Mouse (Mus musculus) heart, embryonic 15.5 days (tissue): ENCODE data around the gene Slc48a1. TPM values are rescaled to one million over a fixed set of nuclear protein-coding genes. Genes with fewer than 3 reads are reported as not detected.

Experiments used
- ATAC-seq: fragments of 200-750 bp; cut with Nextera tagmentation; replicated peaks from 2 replicates; pipeline ENCODE4 v1.8.0; 2017; ENCODE audit warnings: low read depth, moderate TSS enrichment; ENCODE audit not compliant: insufficient number of reproducible peaks, insufficient read depth, low FRiP score
- H3K27ac ChIP-seq: fragments of 300-500 bp; sonication (generic); 2 replicates; pipeline ENCODE4 v1.5.1; 2015; ENCODE audit warnings: mild to moderate bottlenecking, inconsistent platforms
- H3K27me3 ChIP-seq: fragments of 300-500 bp; sonication (generic); 2 replicates; pipeline ENCODE4 v1.6.1; 2015; ENCODE audit warnings: inconsistent platforms
- H3K36me3 ChIP-seq: fragments of 300-500 bp; sonication (generic); 2 replicates; pipeline ENCODE4 v1.6.1; 2015; ENCODE audit warnings: mild to moderate bottlenecking, inconsistent platforms
- H3K4me1 ChIP-seq: fragments of 300-500 bp; sonication (generic); replicated peaks from 2 replicates; pipeline ENCODE4 v1.6.1; 2015; ENCODE audit warnings: inconsistent platforms
- H3K4me2 ChIP-seq: fragments of 300-500 bp; sonication (generic); 2 replicates; pipeline ENCODE4 v1.6.1; 2015; ENCODE audit warnings: inconsistent platforms, mild to moderate bottlenecking, moderate library complexity
- H3K4me3 ChIP-seq: fragments of 300-500 bp; sonication (generic); 2 replicates; pipeline ENCODE4 v1.5.1; 2015; ENCODE audit warnings: mild to moderate bottlenecking, inconsistent platforms
- H3K9ac ChIP-seq: fragments of 300-500 bp; sonication (generic); 2 replicates; pipeline ENCODE4 v1.6.1; 2015; ENCODE audit warnings: mild to moderate bottlenecking, inconsistent platforms
- H3K9me3 ChIP-seq: fragments of 300-500 bp; sonication (generic); replicated peaks from 2 replicates; pipeline ENCODE4 v1.6.1; 2016; ENCODE audit warnings: inconsistent platforms
- WGBS: fragments of 180-500 bp; shearing (Covaris S2); methylation state at CpG from one replicate; pipeline ENCODE4 v1.1.7; 2015; ENCODE audit warnings: mixed read lengths; 5-methylcytosine and 5-hydroxymethylcytosine counted together
- polyA plus RNA-seq: library from polyadenylated mRNA; unstranded; fragments of >200 nt; fragmentation: Nextera tagmentation; extraction: Ambion mirVana; gene quantifications from 2 replicates; pipeline ENCODE4 v1.2.1, GENCODE M21; 2015

Gene Slc48a1
- polyA plus RNA-seq, 1 experiment from 2014 or later, result 64.3 TPM

GRCm38 (mm10) chr15:97826588-97827261 is 48.4 kb downstream of the Slc48a1 start:
- Histone ChIP-seq H3K4me2 (peak overlapping the region; percentile 66; the same call in 1 of the 2 replicates), H3K36me3 (peaks cover 4% of the 10 kb centered on the region; the same call in 1 of the 2 replicates), H3K27ac (peak overlapping the region; percentile 88), H3K4me3 (no peak overlapping the region), H3K27me3 (no peaks in the 10 kb centered on the region), H3K4me1 (peaks cover 88% of the 10 kb centered on the region), H3K9me3 (no peaks in the 10 kb centered on the region), H3K9ac (no peak overlapping the region)
- no peak for ATAC-seq
- WGBS, result 65% methylated on average over 5 of the region's 5 CpGs

- Histone ChIP-seq H3K36me3 (peaks cover 4% of the 10 kb centered on the region; the same call in 1 of the 2 replicates), H3K4me1 (peaks cover 88% of the 10 kb centered on the region), H3K9me3 (no peaks in the 10 kb centered on the region), H3K27ac (no peak overlapping the region), H3K4me3 (no peak overlapping the region), H3K9ac (no peak overlapping the region), H3K4me2 (0 out of 2 replicates have a peak overlapping the region, but pooled peaks have one; percentile 21), H3K27me3 (no peaks in the 10 kb centered on the region)
- ATAC-seq, result no peak
- WGBS, result 75% methylated on average over 8 of the region's 8 CpGs
These were observed 49.1 kb downstream of the Slc48a1 start for GRCm38 (mm10) chr15:97827401-97827800.

- H3K27me3 ChIP-seq, result no peaks in the 10 kb centered on the region
- peak overlapping the region; percentile 81 for H3K4me3 ChIP-seq
- H3K4me2 ChIP-seq, result peak overlapping the region; percentile 92
- H3K9me3 ChIP-seq, result no peaks in the 10 kb centered on the region
- peak overlapping the region; percentile 91 for H3K27ac ChIP-seq
- peaks cover 4% of the 10 kb centered on the region; the same call in 1 of the 2 replicates for H3K36me3 ChIP-seq
- ATAC-seq, result no peak
- H3K4me1 ChIP-seq, result peaks cover 87% of the 10 kb centered on the region
- H3K9ac ChIP-seq, result peak overlapping the region; percentile 19; the same call in 1 of the 2 replicates
- WGBS, result 37% methylated on average over 6 of the region's 6 CpGs
These were observed 50.0 kb downstream of the Slc48a1 start for GRCm38 (mm10) chr15:97828221-97828842.

GRCm38 (mm10) chr15:97828901-97829338 is 50.6 kb downstream of the Slc48a1 start:
- Histone ChIP-seq H3K4me1 (peaks cover 84% of the 10 kb centered on the region), H3K27ac (peak overlapping the region; percentile 91), H3K9me3 (no peaks in the 10 kb centered on the region), H3K27me3 (no peaks in the 10 kb centered on the region), H3K4me2 (peak overlapping the region; percentile 92), H3K9ac (0 out of 2 replicates have a peak overlapping the region, but pooled peaks have one; percentile 85), H3K4me3 (peak overlapping the region; percentile 81), H3K36me3 (peaks cover 3% of the 10 kb centered on the region; the same call in 1 of the 2 replicates)
- WGBS, result 54% methylated on average over 5 of the region's 5 CpGs
- ATAC-seq, result no peak; the same call in 1 of the 2 replicates

GRCm38 (mm10) chr15:97829432-97829831 is 51.1 kb downstream of the Slc48a1 start:
- Histone ChIP-seq H3K4me1 (peaks cover 79% of the 10 kb centered on the region), H3K4me2 (peak overlapping the region; percentile 92), H3K9me3 (no peaks in the 10 kb centered on the region), H3K9ac (peak overlapping the region; percentile 85), H3K27me3 (no peaks in the 10 kb centered on the region), H3K27ac (peak overlapping the region; percentile 91), H3K36me3 (no peaks in the 10 kb centered on the region), H3K4me3 (peak overlapping the region; percentile 81)
- 51% methylated on average over 2 of the region's 2 CpGs for WGBS
- no peak for ATAC-seq

GRCm38 (mm10) chr15:97830253-97830787 is 52.0 kb downstream of the Slc48a1 start:
- Histone ChIP-seq H3K36me3 (no peaks in the 10 kb centered on the region), H3K27ac (peak overlapping the region; percentile 91), H3K4me3 (peak overlapping the region; percentile 81), H3K9ac (peak overlapping the region; percentile 85), H3K9me3 (no peaks in the 10 kb centered on the region), H3K4me1 (peaks cover 70% of the 10 kb centered on the region), H3K4me2 (peak overlapping the region; percentile 92), H3K27me3 (no peaks in the 10 kb centered on the region)
- 25% methylated on average over 12 of the region's 12 CpGs for WGBS
- no peak for ATAC-seq

GRCm38 (mm10) chr15:97830788-97831241 is 52.5 kb downstream of the Slc48a1 start:
- H3K27me3 ChIP-seq, result no peaks in the 10 kb centered on the region
- under 1% methylated on average over 39 of the region's 39 CpGs for WGBS
- H3K9ac ChIP-seq, result peak overlapping the region; percentile 85
- ATAC-seq, result peak; percentile 6; the same call in 1 of the 2 replicates
- H3K4me3 ChIP-seq, result peak overlapping the region; percentile 81
- peaks cover 65% of the 10 kb centered on the region for H3K4me1 ChIP-seq
- no peaks in the 10 kb centered on the region for H3K36me3 ChIP-seq
- H3K27ac ChIP-seq, result peak overlapping the region; percentile 91
- peak overlapping the region; percentile 92 for H3K4me2 ChIP-seq
- H3K9me3 ChIP-seq, result no peaks in the 10 kb centered on the region

- peak overlapping the region; percentile 91 for H3K27ac ChIP-seq
- H3K36me3 ChIP-seq, result no peaks in the 10 kb centered on the region
- no peaks in the 10 kb centered on the region for H3K9me3 ChIP-seq
- peak overlapping the region; percentile 81 for H3K4me3 ChIP-seq
- 1% methylated on average over 65 of the region's 84 CpGs for WGBS
- H3K27me3 ChIP-seq, result no peaks in the 10 kb centered on the region
- H3K4me1 ChIP-seq, result peaks cover 64% of the 10 kb centered on the region
- peak overlapping the region; percentile 92 for H3K4me2 ChIP-seq
- H3K9ac ChIP-seq, result peak overlapping the region; percentile 85
- ATAC-seq, result peak; percentile 87
These were observed 53.1 kb downstream of the Slc48a1 start for GRCm38 (mm10) chr15:97831242-97831986.

GRCm38 (mm10) chr15:97831987-97832640 is 53.8 kb downstream of the Slc48a1 start:
- H3K27ac ChIP-seq, result peak overlapping the region; percentile 91
- H3K4me3 ChIP-seq, result peak overlapping the region; percentile 81
- H3K9ac ChIP-seq, result peak overlapping the region; percentile 85
- H3K27me3 ChIP-seq, result no peaks in the 10 kb centered on the region
- no peaks in the 10 kb centered on the region for H3K36me3 ChIP-seq
- H3K9me3 ChIP-seq, result no peaks in the 10 kb centered on the region
- peaks cover 65% of the 10 kb centered on the region for H3K4me1 ChIP-seq
- peak overlapping the region; percentile 92 for H3K4me2 ChIP-seq
- 7% methylated on average over 10 of the region's 10 CpGs for WGBS
- ATAC-seq, result 0 out of 2 replicates have a peak, but pooled peaks have one; percentile 16

GRCm38 (mm10) chr15:97832764-97833479 is 54.6 kb downstream of the Slc48a1 start:
- no peaks in the 10 kb centered on the region for H3K27me3 ChIP-seq
- peak overlapping the region; percentile 92; the same call in 1 of the 2 replicates for H3K4me2 ChIP-seq
- ATAC-seq, result no peak
- H3K9me3 ChIP-seq, result no peaks in the 10 kb centered on the region
- no peaks in the 10 kb centered on the region for H3K36me3 ChIP-seq
- peaks cover 69% of the 10 kb centered on the region for H3K4me1 ChIP-seq
- no peak overlapping the region for H3K4me3 ChIP-seq
- H3K27ac ChIP-seq, result peak overlapping the region; percentile 91
- H3K9ac ChIP-seq, result no peak overlapping the region; the same call in 1 of the 2 replicates
- 61% methylated on average over 9 of the region's 9 CpGs for WGBS
